In the genomic region with DNA sequence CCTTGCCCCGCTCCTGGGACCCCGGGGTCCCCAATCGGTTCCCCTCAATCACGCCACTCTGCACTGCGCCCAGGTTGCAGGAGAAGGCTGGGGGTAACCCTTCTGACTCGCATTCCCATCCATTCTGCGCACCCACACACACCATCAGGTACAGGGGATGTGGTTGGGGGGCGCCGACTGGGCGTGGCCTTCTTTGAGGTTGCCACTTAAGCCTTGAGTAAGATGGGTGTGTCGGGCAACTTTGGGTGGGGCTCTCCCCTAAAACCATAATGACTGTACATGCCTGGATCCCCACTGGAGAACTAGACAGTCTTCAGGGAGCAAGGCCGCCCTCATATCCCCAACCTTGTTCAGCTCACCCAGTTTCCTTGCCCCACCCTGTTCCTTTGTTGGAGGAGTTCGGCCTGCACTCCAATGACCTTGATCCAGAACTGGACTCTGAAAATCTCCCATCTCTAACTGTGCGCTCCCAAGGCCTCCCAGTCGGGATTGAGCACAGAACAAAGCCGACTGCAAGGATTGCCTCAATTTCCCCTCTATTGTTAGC, we compare ENCODE assay signal across 7 mouse cellular contexts. TPM values are rescaled to one million over a fixed set of nuclear protein-coding genes. Genes with fewer than 3 reads are reported as not detected.
DNase-seq lines count a peak whose midpoint lies in the region; ATAC-seq lines count a peak whose summit lies in the region.

No protein-coding gene starts in this region.

- H3K36me3 ChIP-seq in hindbrain, embryonic 10.5 days: peaks cover 5% of the 10 kb centered on the region
- peaks cover 8% of the 10 kb centered on the region; the same call in 1 of the 2 replicates for H3K36me3 ChIP-seq in midbrain, embryonic 14.5 days (ENCODE audit: control insufficient read depth, insufficient read depth, low read length)

- intact Hi-C loops in left cerebral cortex, postnatal 4 days (cut with DNase I): no loop called here

- peak overlapping the region; percentile 94 for H3K27ac ChIP-seq in hindbrain, embryonic 10.5 days
- H3K27ac ChIP-seq in midbrain, embryonic 14.5 days (replicated peaks; ENCODE audit: low read depth, low read length): peak overlapping the region; percentile 99

- no peaks in the 10 kb centered on the region for H3K9me3 ChIP-seq in hindbrain, embryonic 10.5 days
- H3K9me3 ChIP-seq in midbrain, embryonic 14.5 days (ENCODE audit: control insufficient read depth, low read length): no peaks in the 10 kb centered on the region

- H3K4me1 ChIP-seq in hindbrain, embryonic 10.5 days (replicated peaks): peaks cover 68% of the 10 kb centered on the region
- peaks cover 32% of the 10 kb centered on the region for H3K4me1 ChIP-seq in midbrain, embryonic 14.5 days (ENCODE audit: control insufficient read depth, insufficient read depth, low read length)

- H3K4me2 ChIP-seq in midbrain, embryonic 14.5 days (ENCODE audit: low read length): peak overlapping the region; percentile 95

- H3K27me3 ChIP-seq in hindbrain, embryonic 10.5 days (ENCODE audit: insufficient read depth, poor library complexity, severe bottlenecking): peaks cover 58% of the 10 kb centered on the region
- H3K27me3 ChIP-seq in midbrain, embryonic 14.5 days (ENCODE audit: control insufficient read depth, insufficient read depth, low read length): no peaks in the 10 kb centered on the region

- ATAC-seq in midbrain, embryonic 14.5 days (ENCODE audit: low FRiP score, low TSS enrichment): peak; percentile 22

- H3K4me3 ChIP-seq in hindbrain, embryonic 10.5 days: peak overlapping the region; percentile 73
- peak overlapping the region; percentile 98 for H3K4me3 ChIP-seq in midbrain, embryonic 14.5 days (replicated peaks; ENCODE audit: low read depth, low read length)

- peak overlapping the region; percentile 100 for H3K9ac ChIP-seq in midbrain, embryonic 14.5 days (replicated peaks; ENCODE audit: low read length)

- DNase-seq in left cerebral cortex, postnatal 4 days: peak; percentile 51
- DNase-seq in left cerebral cortex, adult 9 months (ENCODE audit: low spot score in 2 of 2): no peak
- DNase-seq in cerebellum, postnatal 10 days: peak; percentile 67 to 69
- DNase-seq in hindbrain, embryonic 10.5 days (ENCODE audit: low spot score): no peak
- peak; percentile 72 for DNase-seq in midbrain, embryonic 14.5 days
- DNase-seq in natural killer cell, adult 2 months (ENCODE audit: low spot score in 2 of 2): no peak
- DNase-seq in adrenal gland, postnatal 10 days: no peak

- WGBS in hindbrain, embryonic 10.5 days: 5% methylated on average over 16 of the region's 16 CpGs
- WGBS in midbrain, embryonic 14.5 days: 1% methylated on average over 16 of the region's 16 CpGs

RNA-seq across cellular contexts. Expression of gene Tubb3, which starts 0.6 kb away (rescaled TPM):
- 1,000 to 10,000 TPM; 2,432 to 2,471 TPM for total RNA-seq in left cerebral cortex, postnatal 4 days (2021)
- polyA plus RNA-seq in hindbrain, embryonic 10.5 days (2016; fragmentation: Nextera tagmentation; extraction: Ambion mirVana): 560 and 909 TPM in 2 replicates
- polyA plus RNA-seq in midbrain, embryonic 14.5 days (2014; fragmentation: Nextera tagmentation; extraction: Ambion mirVana): 2,028 and 2,035 TPM in 2 replicates
- 10 to 100 TPM; 29.3 to 74.9 TPM for total RNA-seq in adrenal gland, postnatal 10 days (2021)

RNA-seq across cellular contexts. Expression of gene Mc1r, which starts 4.9 kb away (rescaled TPM):
- not detected for total RNA-seq in left cerebral cortex, postnatal 4 days (2021)
- 0.05 and 0.21 TPM in 2 replicates for polyA plus RNA-seq in hindbrain, embryonic 10.5 days (2016; fragmentation: Nextera tagmentation; extraction: Ambion mirVana)
- 0.24 and 0.28 TPM in 2 replicates for polyA plus RNA-seq in midbrain, embryonic 14.5 days (2014; fragmentation: Nextera tagmentation; extraction: Ambion mirVana)
- total RNA-seq in adrenal gland, postnatal 10 days (2021): not detected

RNA-seq across cellular contexts. Expression of gene Def8, which starts 11.5 kb away (rescaled TPM):
- total RNA-seq in left cerebral cortex, postnatal 4 days (2021): 10 to 100 TPM; 68.3 to 70.1 TPM
- 40.9 and 42.3 TPM in 2 replicates for polyA plus RNA-seq in hindbrain, embryonic 10.5 days (2016; fragmentation: Nextera tagmentation; extraction: Ambion mirVana)
- polyA plus RNA-seq in midbrain, embryonic 14.5 days (2014; fragmentation: Nextera tagmentation; extraction: Ambion mirVana): 42.0 and 48.2 TPM in 2 replicates
- 10 to 100 TPM; 33.2 to 40.3 TPM for total RNA-seq in adrenal gland, postnatal 10 days (2021)

RNA-seq across cellular contexts. Expression of gene Tcf25, which starts 38.3 kb away (rescaled TPM):
- 100 to 1,000 TPM; 334 to 346 TPM for total RNA-seq in left cerebral cortex, postnatal 4 days (2021)
- 159 and 169 TPM in 2 replicates for polyA plus RNA-seq in hindbrain, embryonic 10.5 days (2016; fragmentation: Nextera tagmentation; extraction: Ambion mirVana)
- polyA plus RNA-seq in midbrain, embryonic 14.5 days (2014; fragmentation: Nextera tagmentation; extraction: Ambion mirVana): 254 and 294 TPM in 2 replicates
- total RNA-seq in adrenal gland, postnatal 10 days (2021): 100 to 1,000 TPM; 177 TPM

Comparison
In these comparisons a context has a peak if more than half of its experiments do, and no peak if none do; other contexts are left out.
1. DNase-seq: peak in left cerebral cortex, postnatal 4 days (single experiment), cerebellum, postnatal 10 days (2 of 2) and midbrain, embryonic 14.5 days (single experiment); none in left cerebral cortex, adult 9 months (0 of 2), hindbrain, embryonic 10.5 days (single experiment), natural killer cell, adult 2 months (0 of 2) and adrenal gland, postnatal 10 days (single experiment).
2. RNA of gene Tubb3, which starts 0.6 kb away (total RNA-seq): 2,432 to 2,471 TPM in left cerebral cortex, postnatal 4 days; 29.3 to 74.9 TPM in adrenal gland, postnatal 10 days; every median in the first group is over 10 times any median in the second.